Mouse (Mus musculus): ENCODE results near the gene Mab21l3. TPM values are rescaled to one million over a fixed set of nuclear protein-coding genes. Genes with fewer than 3 reads are reported as not detected.

The Mab21l3 gene
- polyA plus RNA-seq (2012; rRNA removed), result 0.06 and 0.16 TPM in 2 replicates

DNA sequence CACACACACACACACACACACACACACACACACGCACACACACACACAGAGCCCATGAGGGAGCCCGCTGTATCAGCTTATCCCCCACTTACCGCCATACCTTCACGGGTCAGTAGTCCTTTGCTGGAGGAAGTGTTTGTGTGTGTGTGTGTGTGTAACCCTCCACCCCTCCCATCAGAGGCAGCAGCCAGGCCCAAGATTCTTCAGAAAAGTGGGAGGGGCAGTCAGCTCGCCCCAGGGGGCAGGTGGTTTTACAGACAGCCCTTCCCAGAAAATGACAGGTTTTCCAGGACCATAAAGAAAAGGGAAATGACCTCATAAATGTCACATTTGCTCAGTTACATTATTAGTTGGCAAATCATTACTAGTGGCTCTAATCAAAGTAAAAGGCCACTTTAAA, at the start of gene Mab21l3:
Mab21l3 (minus strand) TSS at position 144 of the 400 bp plus-strand sequence.
- no peaks in the 10 kb centered on the region for H3K27me3 ChIP-seq (ENCODE audit: control insufficient read depth, insufficient read depth, low read length)
- H3K27ac ChIP-seq (ENCODE audit: insufficient read depth, low read length), result no peak within 1 kb of the TSS
- no peak for TF ChIP-seq CTCF (IDR thresholded peaks at IDR 0.05; ENCODE audit: borderline replicate concordance, insufficient read depth, low read depth, low read length)
- no peak for TF ChIP-seq POLR2A (IDR thresholded peaks at IDR 0.05; ENCODE audit: borderline replicate concordance, insufficient read depth, low read length)
- 78% methylated on average over 5 of the region's 5 CpGs for WGBS
- no peak within 1 kb of the TSS for H3K4me3 ChIP-seq (replicated peaks; ENCODE audit: insufficient read depth, low read depth, low read length)
- no peak for DNase-seq
- no peaks in the 10 kb centered on the region for H3K4me1 ChIP-seq (ENCODE audit: control insufficient read depth, insufficient read depth, low read length)

DNA sequence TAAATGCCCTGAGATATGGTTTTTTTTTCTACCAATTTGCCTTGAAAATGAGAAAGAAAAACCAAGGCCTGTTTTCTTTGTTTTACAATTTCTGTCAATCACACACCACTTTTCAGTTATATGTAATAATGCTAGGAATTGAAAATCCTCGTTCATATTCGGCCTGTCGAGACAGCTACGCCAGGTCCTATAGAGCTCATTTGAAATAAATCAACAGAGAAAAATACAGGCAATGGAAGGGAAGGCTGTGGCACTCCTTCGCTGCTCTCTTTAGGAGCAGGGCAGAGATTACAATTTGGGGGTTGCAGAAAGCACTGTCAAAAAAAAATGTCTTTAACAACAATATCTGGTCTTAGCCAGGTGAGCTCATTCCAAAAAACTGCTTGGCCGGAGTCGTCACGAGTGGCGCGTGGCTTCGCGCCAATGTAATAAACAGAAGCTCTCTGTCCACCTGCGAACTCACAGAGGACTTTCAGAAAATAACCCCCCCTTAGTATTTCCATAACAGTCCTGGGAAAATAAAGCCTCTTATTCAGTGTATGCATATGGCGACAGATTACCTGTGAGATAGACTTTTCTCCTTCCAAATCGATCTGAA, 48.7 kb upstream of the Mab21l3 start:
- no peaks in the 10 kb centered on the region; the same call in 1 of the 2 replicates for H3K4me1 ChIP-seq (ENCODE audit: control insufficient read depth, insufficient read depth, low read length)
- H3K4me3 ChIP-seq (replicated peaks; ENCODE audit: insufficient read depth, low read depth, low read length), result no peak overlapping the region
- H3K27me3 ChIP-seq (ENCODE audit: control insufficient read depth, insufficient read depth, low read length), result no peaks in the 10 kb centered on the region
- WGBS, result 48% methylated on average over 15 of the region's 15 CpGs
- peak in 1 of 2 experiments; percentile 40 for DNase-seq
- no peak overlapping the region for H3K27ac ChIP-seq (ENCODE audit: insufficient read depth, low read length)
- TF ChIP-seq CTCF (IDR thresholded peaks at IDR 0.05; ENCODE audit: borderline replicate concordance, insufficient read depth, low read depth, low read length) (no peak), POLR2A (IDR thresholded peaks at IDR 0.05; ENCODE audit: borderline replicate concordance, insufficient read depth, low read length) (no peak)

DNA sequence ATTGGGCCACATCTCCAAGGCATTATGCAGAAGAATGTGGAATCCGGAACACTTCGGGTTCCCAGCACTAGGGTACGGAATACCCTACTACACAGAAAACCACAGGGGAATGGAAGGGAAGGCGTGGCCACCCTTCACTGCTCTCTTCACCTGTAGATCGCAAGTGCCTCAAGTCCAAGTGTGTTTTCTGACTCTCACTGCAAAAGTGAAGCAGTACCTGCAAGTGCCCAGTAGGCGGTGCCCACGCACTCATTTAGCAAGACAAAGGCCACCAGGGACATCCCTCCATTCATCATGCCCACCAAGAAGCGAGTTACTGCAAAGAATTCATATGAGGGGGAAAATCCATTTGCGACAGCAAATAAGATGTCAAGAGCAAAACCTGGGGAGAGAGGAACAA, 48.1 kb upstream of the Mab21l3 start:
- Histone ChIP-seq H3K4me3 (replicated peaks; ENCODE audit: insufficient read depth, low read depth, low read length) (no peak overlapping the region), H3K27ac (ENCODE audit: insufficient read depth, low read length) (no peak overlapping the region), H3K4me1 (ENCODE audit: control insufficient read depth, insufficient read depth, low read length) (no peaks in the 10 kb centered on the region; the same call in 1 of the 2 replicates), H3K27me3 (ENCODE audit: control insufficient read depth, insufficient read depth, low read length) (no peaks in the 10 kb centered on the region)
- peak; percentile 79 to 82 for DNase-seq
- whole genome bisulfite sequencing, result 41% methylated on average over 9 of the region's 9 CpGs
- TF ChIP-seq CTCF (IDR thresholded peaks at IDR 0.05; ENCODE audit: borderline replicate concordance, insufficient read depth, low read depth, low read length) (peak; percentile 96), POLR2A (IDR thresholded peaks at IDR 0.05; ENCODE audit: borderline replicate concordance, insufficient read depth, low read length) (no peak)

DNA sequence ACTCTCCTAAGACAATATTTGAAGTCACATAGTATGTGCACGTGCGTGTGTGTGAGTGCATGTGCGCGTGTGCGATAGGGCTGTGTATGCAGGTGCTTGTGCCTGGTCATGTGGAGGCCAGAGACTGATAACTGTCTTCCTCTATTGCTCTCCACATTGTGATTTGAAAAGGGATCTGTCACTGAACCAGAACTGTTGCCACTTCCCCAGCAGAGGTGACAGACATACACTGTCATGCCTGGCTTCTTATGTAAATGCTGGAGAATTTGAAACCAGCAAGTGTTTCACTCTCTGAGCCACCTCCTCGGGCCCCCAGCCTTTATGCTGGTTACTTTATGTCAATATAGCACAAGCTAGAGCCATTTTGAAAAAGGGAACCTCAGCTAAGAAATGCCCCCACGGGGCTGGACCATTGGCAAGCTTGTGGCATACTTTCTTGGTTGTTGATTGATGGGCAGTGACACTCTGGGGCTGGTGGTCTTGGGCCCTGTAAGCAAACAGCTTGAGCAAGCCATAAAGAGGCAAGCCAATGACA, 46.7 kb upstream of the Mab21l3 start:
- H3K27ac ChIP-seq (ENCODE audit: insufficient read depth, low read length), result no peak overlapping the region
- 83% methylated on average over 7 of the region's 7 CpGs for WGBS
- no peak for DNase-seq
- H3K27me3 ChIP-seq (ENCODE audit: control insufficient read depth, insufficient read depth, low read length), result no peaks in the 10 kb centered on the region
- no peak overlapping the region for H3K4me3 ChIP-seq (replicated peaks; ENCODE audit: insufficient read depth, low read depth, low read length)
- H3K4me1 ChIP-seq (ENCODE audit: control insufficient read depth, insufficient read depth, low read length), result no peaks in the 10 kb centered on the region
- TF ChIP-seq POLR2A (IDR thresholded peaks at IDR 0.05; ENCODE audit: borderline replicate concordance, insufficient read depth, low read length) (no peak), CTCF (IDR thresholded peaks at IDR 0.05; ENCODE audit: borderline replicate concordance, insufficient read depth, low read depth, low read length) (no peak)

DNA sequence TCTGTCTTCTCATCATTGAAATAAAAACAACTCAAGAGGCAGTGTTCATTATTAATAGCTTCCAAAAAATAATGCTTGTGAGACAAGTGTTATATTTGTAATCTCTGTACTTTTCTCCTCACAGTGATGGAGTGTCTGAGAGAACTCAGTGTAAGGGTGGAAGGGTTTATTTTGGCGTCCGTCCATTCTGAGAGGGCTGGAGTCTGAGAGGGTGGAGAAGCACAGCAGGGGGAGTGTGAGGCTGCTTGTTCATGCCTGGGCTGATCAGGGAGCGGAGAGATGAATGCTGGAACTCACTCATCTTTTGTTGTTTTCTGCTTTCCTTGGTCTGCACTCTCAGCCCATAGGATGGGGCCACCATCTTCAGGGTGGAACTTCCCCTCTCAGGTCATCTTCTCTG, 36.8 kb upstream of the Mab21l3 start:
- no peak overlapping the region for H3K27ac ChIP-seq (ENCODE audit: insufficient read depth, low read length)
- no peak overlapping the region for H3K4me3 ChIP-seq (replicated peaks; ENCODE audit: insufficient read depth, low read depth, low read length)
- 25% methylated on average over 3 of the region's 3 CpGs for WGBS
- H3K4me1 ChIP-seq (ENCODE audit: control insufficient read depth, insufficient read depth, low read length), result no peaks in the 10 kb centered on the region
- TF ChIP-seq CTCF (IDR thresholded peaks at IDR 0.05; ENCODE audit: borderline replicate concordance, insufficient read depth, low read depth, low read length), result no peak
- TF ChIP-seq POLR2A (IDR thresholded peaks at IDR 0.05; ENCODE audit: borderline replicate concordance, insufficient read depth, low read length), result no peak
- DNase-seq, result peak in 1 of 2 experiments; percentile 49
- H3K27me3 ChIP-seq (ENCODE audit: control insufficient read depth, insufficient read depth, low read length), result no peaks in the 10 kb centered on the region

DNA sequence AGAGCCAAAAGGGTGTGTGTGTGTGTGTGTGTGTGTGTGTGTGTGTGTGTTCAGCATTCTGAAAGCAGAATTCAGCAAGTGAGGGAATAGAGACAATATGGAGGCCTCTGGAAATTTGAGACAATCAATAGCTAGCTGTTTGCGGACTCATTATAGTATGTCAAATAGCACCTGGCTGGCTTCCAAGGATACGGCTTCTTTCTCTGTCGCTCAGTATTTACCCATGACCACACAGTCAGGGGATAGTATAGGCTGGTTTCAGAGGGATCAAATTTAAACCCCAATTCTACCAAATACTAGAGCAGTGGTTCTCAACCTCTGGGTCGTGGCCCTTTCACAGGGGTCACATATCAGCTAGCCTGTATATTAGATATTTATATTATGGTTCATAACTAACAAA, 36.3 kb upstream of the Mab21l3 start:
- H3K27me3 ChIP-seq (ENCODE audit: control insufficient read depth, insufficient read depth, low read length), result no peaks in the 10 kb centered on the region
- 78% methylated on average over 4 of the region's 4 CpGs for WGBS
- TF ChIP-seq CTCF (IDR thresholded peaks at IDR 0.05; ENCODE audit: borderline replicate concordance, insufficient read depth, low read depth, low read length) (no peak), POLR2A (IDR thresholded peaks at IDR 0.05; ENCODE audit: borderline replicate concordance, insufficient read depth, low read length) (no peak)
- no peak overlapping the region for H3K4me3 ChIP-seq (replicated peaks; ENCODE audit: insufficient read depth, low read depth, low read length)
- DNase-seq, result no peak
- H3K27ac ChIP-seq (ENCODE audit: insufficient read depth, low read length), result no peak overlapping the region
- H3K4me1 ChIP-seq (ENCODE audit: control insufficient read depth, insufficient read depth, low read length), result no peaks in the 10 kb centered on the region

DNA sequence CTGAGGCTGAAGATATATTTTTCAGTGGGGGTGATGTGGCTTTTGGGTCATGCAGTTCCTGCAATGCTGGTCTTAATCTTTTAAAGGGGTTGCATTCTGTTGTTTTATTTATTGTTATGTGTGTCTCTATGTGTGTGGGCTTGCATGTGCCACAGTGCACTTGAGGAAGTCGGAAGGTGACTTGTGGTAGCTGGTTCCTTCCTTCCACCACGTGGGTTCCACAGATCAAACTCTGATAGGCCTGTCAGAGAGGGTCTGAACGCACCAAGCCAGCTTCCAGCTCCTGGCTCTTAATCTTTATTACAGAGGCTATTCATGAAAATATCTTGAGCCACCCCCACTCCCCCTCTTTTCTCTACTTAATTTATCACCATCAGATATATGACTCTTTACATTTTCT, 35.1 kb upstream of the Mab21l3 start:
- Histone ChIP-seq H3K4me1 (ENCODE audit: control insufficient read depth, insufficient read depth, low read length) (no peaks in the 10 kb centered on the region), H3K4me3 (replicated peaks; ENCODE audit: insufficient read depth, low read depth, low read length) (no peak overlapping the region), H3K27me3 (ENCODE audit: control insufficient read depth, insufficient read depth, low read length) (no peaks in the 10 kb centered on the region), H3K27ac (ENCODE audit: insufficient read depth, low read length) (no peak overlapping the region)
- WGBS, result 92% methylated on average over 3 of the region's 3 CpGs
- no peak for DNase-seq
- TF ChIP-seq POLR2A (IDR thresholded peaks at IDR 0.05; ENCODE audit: borderline replicate concordance, insufficient read depth, low read length) (no peak), CTCF (IDR thresholded peaks at IDR 0.05; ENCODE audit: borderline replicate concordance, insufficient read depth, low read depth, low read length) (no peak)

DNA sequence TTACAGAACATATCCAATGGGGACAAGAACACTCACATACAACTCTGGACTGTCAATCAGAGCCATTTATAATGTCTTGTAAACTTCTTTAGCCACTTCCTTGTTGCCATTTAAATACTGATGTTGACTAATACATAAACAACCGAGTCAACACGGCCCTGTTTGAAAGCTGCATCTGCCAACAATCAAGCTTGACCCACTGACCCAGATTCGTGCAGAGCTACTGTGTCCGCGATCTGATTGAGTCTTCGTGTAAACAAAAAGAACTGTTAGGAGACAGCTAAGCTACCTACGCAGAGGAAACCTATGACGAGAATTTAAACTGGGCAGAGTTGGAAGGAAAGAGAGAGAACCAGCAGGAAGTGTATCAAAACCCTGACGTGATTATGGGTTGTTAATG, 33.0 kb upstream of the Mab21l3 start:
- no peaks in the 10 kb centered on the region for H3K27me3 ChIP-seq (ENCODE audit: control insufficient read depth, insufficient read depth, low read length)
- H3K4me3 ChIP-seq (replicated peaks; ENCODE audit: insufficient read depth, low read depth, low read length), result no peak overlapping the region
- no peak for TF ChIP-seq POLR2A (IDR thresholded peaks at IDR 0.05; ENCODE audit: borderline replicate concordance, insufficient read depth, low read length)
- TF ChIP-seq CTCF (IDR thresholded peaks at IDR 0.05; ENCODE audit: borderline replicate concordance, insufficient read depth, low read depth, low read length), result no peak
- no peak for DNase-seq
- H3K4me1 ChIP-seq (ENCODE audit: control insufficient read depth, insufficient read depth, low read length), result no peaks in the 10 kb centered on the region; the same call in 1 of the 2 replicates
- 22% methylated on average over 9 of the region's 9 CpGs for WGBS
- no peak overlapping the region for H3K27ac ChIP-seq (ENCODE audit: insufficient read depth, low read length)
